Mouse (Mus musculus) MEL (cell line): Measurements from ENCODE around the gene Polr2l. TPM values are rescaled to one million over a fixed set of nuclear protein-coding genes. Genes with fewer than 3 reads are reported as not detected.

Source experiments
- DNase-seq: peaks from one replicate; pipeline ENCODE4 v3.0.0; 2011; ENCODE audit warnings: low read depth, low spot score
- H3K27ac ChIP-seq: 2 replicates; pipeline ENCODE4 v1.5.1; 2012; ENCODE audit warnings: low read depth, mild to moderate bottlenecking, control low read depth, low read length, moderate library complexity; ENCODE audit not compliant: control insufficient read depth
- H3K27me3 ChIP-seq, 2 experiments: fragments of 150-350 bp in 1 of 2; sonication (generic) in 1 of 2; 2 replicates each; pipeline ENCODE4 v1.6.1; 2012; ENCODE audit warnings: low read length in 2 of 2, mild to moderate bottlenecking in 2 of 2, improper control_type of control experiment in 1 of 2, moderate library complexity in 1 of 2; ENCODE audit not compliant: insufficient read depth in 2 of 2, control insufficient read depth in 1 of 2
- H3K36me3 ChIP-seq, 2 experiments: 2 replicates each; pipeline ENCODE4 v1.6.1; 2012 to 2014; ENCODE audit warnings: low read length in 2 of 2, improper control_type of control experiment in 1 of 2, inconsistent platforms in 1 of 2, mild to moderate bottlenecking in 1 of 2; ENCODE audit not compliant: insufficient read depth in 2 of 2, control insufficient read depth in 1 of 2
- H3K4me1 ChIP-seq, 2 experiments: fragments of 150-350 bp in 1 of 2; sonication (generic) in 1 of 2; 2 replicates each; pipeline ENCODE4 v1.6.1; 2012; ENCODE audit warnings: low read length in 2 of 2, improper control_type of control experiment in 1 of 2, mild to moderate bottlenecking in 1 of 2; ENCODE audit not compliant: insufficient read depth in 2 of 2, control insufficient read depth in 1 of 2
- H3K4me3 ChIP-seq, 2 experiments: fragments of 150-350 bp in 1 of 2; sonication (generic) in 1 of 2; 2 replicates each; pipeline ENCODE4 v1.5.1; 2012; ENCODE audit warnings: low read depth in 2 of 2, low read length in 2 of 2, mild to moderate bottlenecking in 2 of 2, moderate library complexity in 2 of 2, control low read depth in 1 of 2, improper control_type of control experiment in 1 of 2; ENCODE audit not compliant: control insufficient read depth in 1 of 2, insufficient read depth in 1 of 2
- H3K79me2 ChIP-seq: 2 replicates; pipeline ENCODE4 v1.6.1; 2012; ENCODE audit warnings: mild to moderate bottlenecking, low read length, moderate library complexity; ENCODE audit not compliant: control insufficient read depth, poor library complexity, insufficient read depth
- H3K9ac ChIP-seq: 2 replicates; pipeline ENCODE4 v1.6.1; 2012; ENCODE audit warnings: low read depth, mild to moderate bottlenecking, control low read depth, low read length, moderate library complexity; ENCODE audit not compliant: control insufficient read depth, poor library complexity, severe bottlenecking
- H3K9me3 ChIP-seq: fragments of 150-350 bp; sonication (generic); replicated peaks from 2 replicates; pipeline ENCODE4 v1.6.1; 2012; ENCODE audit warnings: mild to moderate bottlenecking, low read length, improper control_type of control experiment, moderate library complexity; ENCODE audit not compliant: insufficient read depth
- BHLHE40 ChIP-seq: IDR thresholded peaks from 2 replicates; pipeline ENCODE4 v1.6.1; 2012; ENCODE audit warnings: low read depth, mild to moderate bottlenecking, inconsistent platforms, low read length, improper control_type of control experiment, borderline replicate concordance
- CHD1 ChIP-seq: IDR thresholded peaks from 2 replicates; pipeline ENCODE4 v1.6.1; 2012; ENCODE audit warnings: low read depth, mild to moderate bottlenecking, inconsistent platforms, low read length, improper control_type of control experiment
- CHD2 ChIP-seq: IDR thresholded peaks from 2 replicates; pipeline ENCODE4 v1.6.1; 2011; ENCODE audit warnings: low read length, improper control_type of control experiment
- CTCF ChIP-seq, 3 experiments: IDR thresholded peaks in 2 of 3; conservative IDR thresholded peaks in 1 of 3; 2 replicates each; pipeline ENCODE4 v1.5.1; 2011 to 2012; ENCODE audit warnings: low read length in 3 of 3, low read depth in 2 of 3, mild to moderate bottlenecking in 2 of 3, improper control_type of control experiment in 1 of 3, inconsistent platforms in 1 of 3, mixed read lengths in 1 of 3, moderate library complexity in 1 of 3; ENCODE audit not compliant: control insufficient read depth in 1 of 3, insufficient read depth in 1 of 3, poor library complexity in 1 of 3, severe bottlenecking in 1 of 3
- E2F4 ChIP-seq: IDR thresholded peaks from 2 replicates; pipeline ENCODE4 v1.6.1; 2011; ENCODE audit warnings: low read depth, low read length, improper control_type of control experiment, borderline replicate concordance
- EP300 ChIP-seq, 2 experiments: IDR thresholded peaks; 2 replicates each; pipeline ENCODE4 v1.6.1; 2011; ENCODE audit warnings: improper control_type of control experiment in 2 of 2, low read length in 2 of 2, low read depth in 1 of 2, mild to moderate bottlenecking in 1 of 2
- ETS1 ChIP-seq: IDR thresholded peaks from 2 replicates; pipeline ENCODE4 v1.6.1; 2012; ENCODE audit warnings: low read depth, mild to moderate bottlenecking, inconsistent platforms, low read length, improper control_type of control experiment, moderate library complexity
- HCFC1 ChIP-seq: IDR thresholded peaks from 2 replicates; pipeline ENCODE4 v1.6.1; 2012; ENCODE audit warnings: low read depth, mild to moderate bottlenecking, inconsistent platforms, low read length, improper control_type of control experiment, moderate library complexity
- JUND ChIP-seq: IDR thresholded peaks from 2 replicates; pipeline ENCODE4 v1.6.1; 2011; ENCODE audit warnings: low read depth, mild to moderate bottlenecking, improper control_type of control experiment, low read length
- KAT2A ChIP-seq: conservative IDR thresholded peaks from 2 replicates; pipeline ENCODE4 v1.6.1; 2012; ENCODE audit warnings: low read depth, low read length, improper control_type of control experiment, inconsistent platforms
- MAX ChIP-seq: IDR thresholded peaks from 2 replicates; pipeline ENCODE4 v1.6.1; 2011; ENCODE audit warnings: low read length, improper control_type of control experiment
- MAZ ChIP-seq: IDR thresholded peaks from 2 replicates; pipeline ENCODE4 v1.6.1; 2012; ENCODE audit warnings: low read depth, mild to moderate bottlenecking, inconsistent platforms, low read length, improper control_type of control experiment
- MEF2A ChIP-seq: IDR thresholded peaks from 2 replicates; pipeline ENCODE4 v1.6.1; 2014; ENCODE audit warnings: low read depth, mild to moderate bottlenecking, inconsistent platforms, low read length, improper control_type of control experiment; ENCODE audit not compliant: poor library complexity, insufficient replicate concordance, severe bottlenecking; ENCODE audit errors: extremely low read depth
- MXI1 ChIP-seq: IDR thresholded peaks from 2 replicates; pipeline ENCODE4 v1.6.1; 2011; ENCODE audit warnings: mild to moderate bottlenecking, low read depth, low read length, improper control_type of control experiment
- MYB ChIP-seq: IDR thresholded peaks from 2 replicates; pipeline ENCODE4 v1.6.1; 2011; ENCODE audit warnings: mild to moderate bottlenecking, low read depth, low read length, improper control_type of control experiment
- NELFE ChIP-seq: IDR thresholded peaks from 2 replicates; pipeline ENCODE4 v1.6.1; 2011; ENCODE audit warnings: low read depth, low read length, improper control_type of control experiment
- POLR2A ChIP-seq, 2 experiments: IDR thresholded peaks; 2 replicates each; pipeline ENCODE4 v1.6.1; 2011 to 2012; ENCODE audit warnings: low read length in 2 of 2, mild to moderate bottlenecking in 2 of 2, control low read depth in 1 of 2, improper control_type of control experiment in 1 of 2, low read depth in 1 of 2, moderate library complexity in 1 of 2; ENCODE audit not compliant: control insufficient read depth in 1 of 2, insufficient read depth in 1 of 2, poor library complexity in 1 of 2
- POLR2AphosphoS2 ChIP-seq: IDR thresholded peaks from 2 replicates; pipeline ENCODE4 v1.6.1; 2011; ENCODE audit warnings: low read length, improper control_type of control experiment
- RAD21 ChIP-seq: IDR thresholded peaks from 2 replicates; pipeline ENCODE4 v1.6.1; 2011; ENCODE audit warnings: mild to moderate bottlenecking, low read depth, low read length, improper control_type of control experiment
- SIN3A ChIP-seq: IDR thresholded peaks from 2 replicates; pipeline ENCODE4 v1.6.1; 2012; ENCODE audit warnings: low read length, improper control_type of control experiment, inconsistent platforms
- TBP ChIP-seq: IDR thresholded peaks from 2 replicates; pipeline ENCODE4 v1.8.0; 2011; ENCODE audit warnings: low read depth, low read length, improper control_type of control experiment
- TCF12 ChIP-seq: IDR thresholded peaks from 2 replicates; pipeline ENCODE4 v1.6.1; 2014; ENCODE audit warnings: low read depth, mild to moderate bottlenecking, inconsistent platforms, low read length, improper control_type of control experiment, moderate library complexity
- UBTF ChIP-seq: IDR thresholded peaks from 2 replicates; pipeline ENCODE4 v1.6.1; 2012; ENCODE audit warnings: low read depth, mild to moderate bottlenecking, inconsistent platforms, low read length, improper control_type of control experiment, moderate library complexity, borderline replicate concordance; ENCODE audit not compliant: insufficient read depth
- USF1 ChIP-seq: IDR thresholded peaks from 2 replicates; pipeline ENCODE4 v1.6.1; 2014; ENCODE audit warnings: low read depth, mild to moderate bottlenecking, inconsistent platforms, low read length, improper control_type of control experiment, moderate library complexity
- USF2 ChIP-seq, 2 experiments: IDR thresholded peaks; 2 replicates each; pipeline ENCODE4 v1.6.1; 2011 to 2012; ENCODE audit warnings: improper control_type of control experiment in 2 of 2, low read length in 2 of 2, borderline replicate concordance in 1 of 2, inconsistent platforms in 1 of 2, low read depth in 1 of 2, mild to moderate bottlenecking in 1 of 2; ENCODE audit not compliant: insufficient read depth in 1 of 2
- ZKSCAN1 ChIP-seq: IDR thresholded peaks from 2 replicates; pipeline ENCODE4 v1.6.1; 2012; ENCODE audit warnings: low read depth, mild to moderate bottlenecking, inconsistent platforms, low read length, improper control_type of control experiment, moderate library complexity
- ZMIZ1 ChIP-seq: IDR thresholded peaks from 2 replicates; pipeline ENCODE4 v1.6.1; 2012; ENCODE audit warnings: low read depth, mild to moderate bottlenecking, inconsistent platforms, low read length, improper control_type of control experiment, moderate library complexity
- ZNF384 ChIP-seq: IDR thresholded peaks from 2 replicates; pipeline ENCODE4 v1.6.1; 2012; ENCODE audit warnings: low read depth, mild to moderate bottlenecking, inconsistent platforms, low read length, improper control_type of control experiment
- polyA plus RNA-seq, 2 experiments: library from polyadenylated mRNA; stranded (reverse) in 1 of 2; unstranded in 1 of 2; fragments of >175 nt in 1 of 2; fragments of >200 nt in 1 of 2; gene quantifications; 2 replicates each; pipeline versions ENCODE4 v1.2.1 to v1.2.4; 2012; ENCODE audit warnings: low replicate concordance in 2 of 2, low read depth in 1 of 2; ENCODE audit not compliant: insufficient read length in 2 of 2, insufficient read depth in 1 of 2, missing spikeins in 1 of 2
- total RNA-seq: library from RNA; depleted of rRNA; stranded (reverse); fragments of 300-350 nt; gene quantifications from 2 replicates; pipeline ENCODE4 v1.2.3, GENCODE M21; 2012

Gene Polr2l
- total and polyA plus RNA-seq, 3 experiments: 82.4 to 114 TPM; not detected in 1

GRCm38 (mm10) chr7:141435129-141435855, 39.6 kb downstream of the Polr2l start:
- Histone ChIP-seq H3K9ac (peak overlapping the region; percentile 70), H3K36me3 (peaks cover 0 to 20% of the 10 kb centered on the region in 2 experiments; a peak in 2 of 4 replicates), H3K4me1 (peaks cover 4 to 22% of the 10 kb centered on the region in 2 experiments; a peak in 3 of 4 replicates), H3K4me3 (peak overlapping the region; percentile 51 to 66), H3K79me2 (peaks cover 28% of the 10 kb centered on the region), H3K27ac (peak overlapping the region; percentile 52), H3K27me3 (no peaks in the 10 kb centered on the region), H3K9me3 (no peaks in the 10 kb centered on the region)
- TF ChIP-seq E2F4 (no peak), MYB (no peak), MAX (peak; percentile 39; the same call in 1 of the 2 replicates), UBTF (no peak), TCF12 (0 out of 2 replicates have a peak, but pooled peaks have one; percentile 38), POLR2A (IDR thresholded peaks at IDR 0.05; ENCODE audit: control insufficient read depth in 1 of 2, insufficient read depth in 1 of 2, low read depth in 1 of 2, low read length in 2 of 2, poor library complexity in 1 of 2) (peak; percentile 53 to 78; a peak in 2 of 4 replicates), ZMIZ1 (0 out of 2 replicates have a peak, but pooled peaks have one; percentile 57), HCFC1 (peak; percentile 48; the same call in 1 of the 2 replicates), EP300 (IDR thresholded peaks at IDR 0.05; ENCODE audit: low read depth in 1 of 2, low read length in 2 of 2) (0 out of 4 replicates have a peak, but pooled peaks of 1 of the 2 experiments have one; percentile 8), TBP (peak; percentile 14; the same call in 1 of the 2 replicates), ZKSCAN1 (no peak), CHD2 (no peak), SIN3A (peak; percentile 75), USF1 (peak; percentile 38; the same call in 1 of the 2 replicates), MXI1 (peak; percentile 76), NELFE (peak; percentile 61)
- peak; percentile 86 for DNase-seq

- H3K4me1 ChIP-seq: peaks cover 4 to 22% of the 10 kb centered on the region in 2 experiments; a peak in 3 of 4 replicates
- no peak overlapping the region for H3K27ac ChIP-seq
- no peaks in the 10 kb centered on the region for H3K27me3 ChIP-seq
- peaks cover 0 to 20% of the 10 kb centered on the region in 2 experiments; a peak in 2 of 4 replicates for H3K36me3 ChIP-seq
- peak overlapping the region; percentile 51 to 66; a peak in 3 of 4 replicates for H3K4me3 ChIP-seq
- TF ChIP-seq MAZ: no peak
- no peak for TF ChIP-seq CTCF (IDR thresholded peaks at IDR 0.05 in 2 of 3, conservative IDR thresholded peaks at IDR 0.05 in 1 of 3; ENCODE audit: control insufficient read depth in 1 of 3, insufficient read depth in 1 of 3, low read depth in 2 of 3, low read length in 3 of 3, poor library complexity in 1 of 3, severe bottlenecking in 1 of 3)
- TF ChIP-seq USF2 (IDR thresholded peaks at IDR 0.05; ENCODE audit: borderline replicate concordance in 1 of 2, insufficient read depth in 1 of 2, low read depth in 1 of 2, low read length in 2 of 2): no peak
- no peak for TF ChIP-seq RAD21
- TF ChIP-seq BHLHE40: no peak
- TF ChIP-seq TBP: no peak
- no peak for TF ChIP-seq MEF2A
- TF ChIP-seq JUND: no peak
- TF ChIP-seq CHD1: no peak
- no peak for TF ChIP-seq POLR2A (IDR thresholded peaks at IDR 0.05; ENCODE audit: control insufficient read depth in 1 of 2, insufficient read depth in 1 of 2, low read depth in 1 of 2, low read length in 2 of 2, poor library complexity in 1 of 2)
- no peak for TF ChIP-seq HCFC1
- no peak for TF ChIP-seq UBTF
- TF ChIP-seq CHD2: no peak
- no peak for TF ChIP-seq POLR2AphosphoS2
- TF ChIP-seq ETS1: no peak
- no peak for TF ChIP-seq MYB
- TF ChIP-seq ZNF384: no peak
- TF ChIP-seq KAT2A: no peak
- no peaks in the 10 kb centered on the region for H3K9me3 ChIP-seq
- no peak for DNase-seq
- H3K79me2 ChIP-seq: peaks cover 28% of the 10 kb centered on the region
- H3K9ac ChIP-seq: peak overlapping the region; percentile 70
Measured at GRCm38 (mm10) chr7:141434464-141434863, 40.5 kb downstream of the Polr2l start.
